Mouse (Mus musculus): Measurements from ENCODE around the gene Leng9. TPM values are rescaled to one million over a fixed set of nuclear protein-coding genes. Genes with fewer than 3 reads are reported as not detected.
A peak's percentile ranks its signal among the peaks of the same experiment; 100 is the strongest.

The Leng9 gene
- polyA plus RNA-seq, 1 experiment from 2014 or later, result 0.83 TPM

DNA sequence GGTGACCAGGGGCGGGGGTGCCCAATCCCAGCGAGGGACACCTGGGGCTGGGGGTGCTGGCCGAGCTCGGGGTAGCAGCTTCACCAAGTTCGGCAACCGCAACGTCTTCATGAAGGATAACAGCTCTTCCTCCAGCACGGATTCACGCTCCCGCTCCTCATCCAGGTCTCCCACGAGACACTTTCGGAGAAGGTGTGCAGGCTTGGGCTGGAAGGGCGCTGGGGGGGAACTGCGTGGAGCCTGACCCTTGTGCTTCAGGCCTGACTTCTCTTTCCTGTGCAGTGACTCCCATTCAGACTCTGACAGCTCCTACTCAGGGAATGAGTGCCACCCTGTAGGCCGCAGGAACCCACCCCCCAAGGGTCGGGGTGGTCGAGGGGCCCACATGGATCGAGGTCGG is 6.7 kb downstream of the Leng9 start:
- Histone ChIP-seq H3K4me3 (replicated peaks) (no peak overlapping the region), H3K4me2 (no peak overlapping the region), H3K9ac (no peak overlapping the region), H3K27me3 (no peaks in the 10 kb centered on the region), H3K9me3 (replicated peaks) (no peaks in the 10 kb centered on the region), H3K36me3 (peaks cover 98% of the 10 kb centered on the region), H3K4me1 (replicated peaks) (peaks cover 30% of the 10 kb centered on the region), H3K27ac (no peak overlapping the region)
- DNase-seq, result no peak
- ATAC-seq (ENCODE audit: low read depth), result no peak
- WGBS (ENCODE audit: insufficient replicate concordance), result 93% methylated on average over 19 of the region's 19 CpGs

DNA sequence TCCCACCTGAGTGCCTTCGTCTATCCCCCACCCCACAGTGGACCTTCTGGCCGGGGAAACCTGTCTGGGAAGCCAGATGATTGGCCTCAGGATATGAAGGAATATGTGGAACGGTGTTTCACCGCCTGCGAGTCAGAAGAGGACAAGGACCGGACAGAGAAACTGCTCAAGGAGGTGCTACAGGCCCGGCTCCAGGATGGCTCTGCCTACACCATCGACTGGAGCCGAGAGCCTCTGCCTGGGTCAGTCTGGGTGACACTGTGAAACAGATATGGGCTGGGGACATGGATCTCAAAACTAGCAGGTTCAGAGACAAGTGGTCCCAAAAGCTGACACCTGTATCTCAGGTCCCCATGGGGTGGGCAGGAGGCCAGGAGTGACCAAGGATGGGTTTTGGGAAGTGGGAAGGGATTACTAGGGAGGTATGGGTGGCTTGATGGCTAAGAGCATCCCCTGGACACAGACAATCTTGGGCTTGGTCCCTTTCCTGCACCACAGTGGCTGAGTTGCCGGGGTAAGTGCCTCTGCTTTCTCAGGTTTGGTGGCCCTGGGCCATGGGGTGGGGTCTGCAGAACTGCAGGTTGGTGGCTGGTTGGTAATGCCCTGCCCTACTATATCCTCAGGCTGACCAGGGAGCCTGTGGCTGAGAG is 7.3 kb downstream of the Leng9 start:
- H3K27ac ChIP-seq, result no peak overlapping the region
- H3K9ac ChIP-seq, result no peak overlapping the region
- peaks cover 100% of the 10 kb centered on the region for H3K36me3 ChIP-seq
- H3K4me3 ChIP-seq (replicated peaks), result no peak overlapping the region
- H3K27me3 ChIP-seq, result no peaks in the 10 kb centered on the region
- H3K4me1 ChIP-seq (replicated peaks), result peaks cover 30% of the 10 kb centered on the region
- ATAC-seq (ENCODE audit: low read depth) (no peak), DNase-seq (no peak)
- WGBS (ENCODE audit: insufficient replicate concordance), result 95% methylated on average over 10 of the region's 10 CpGs
- no peaks in the 10 kb centered on the region for H3K9me3 ChIP-seq (replicated peaks)
- H3K4me2 ChIP-seq, result no peak overlapping the region

DNA sequence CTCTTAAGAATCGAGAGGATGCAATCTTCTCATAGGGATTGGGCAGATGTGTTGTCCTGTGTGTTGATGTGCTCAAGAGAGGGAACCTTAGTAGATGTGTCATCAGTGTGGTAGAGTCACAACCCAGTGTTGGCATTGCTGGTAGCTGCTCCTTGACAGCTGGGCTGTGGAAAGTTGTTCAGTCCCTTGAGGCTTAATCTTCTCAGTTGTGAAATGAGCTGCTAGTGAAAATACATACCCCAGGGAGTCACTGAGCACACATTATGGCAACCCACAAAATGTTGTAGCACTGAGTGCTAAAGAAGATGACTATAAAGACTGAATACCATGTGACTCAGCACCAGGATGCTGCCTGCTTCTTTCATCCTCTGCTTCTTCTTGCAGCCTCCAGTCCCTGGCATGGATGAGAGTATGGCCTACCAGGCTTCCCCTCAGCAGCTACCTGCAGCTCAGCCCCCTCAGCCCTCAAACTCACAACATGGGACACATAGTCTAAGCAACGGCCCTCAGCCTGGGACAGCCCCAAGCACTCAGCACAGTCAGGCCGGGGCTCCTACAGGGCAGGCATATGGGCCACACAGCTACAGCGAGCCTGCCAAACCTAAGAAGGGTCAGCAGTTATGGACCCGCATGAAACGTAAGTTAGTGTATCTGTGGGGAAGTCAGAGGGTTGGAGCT is 8.4 kb downstream of the Leng9 start:
- Histone ChIP-seq H3K4me2 (no peak overlapping the region), H3K36me3 (peaks cover 89% of the 10 kb centered on the region), H3K27me3 (no peaks in the 10 kb centered on the region), H3K4me1 (replicated peaks) (peaks cover 23% of the 10 kb centered on the region), H3K27ac (no peak overlapping the region), H3K4me3 (replicated peaks) (no peak overlapping the region), H3K9me3 (replicated peaks) (no peaks in the 10 kb centered on the region), H3K9ac (no peak overlapping the region)
- DNase-seq (no peak), ATAC-seq (ENCODE audit: low read depth) (no peak)
- WGBS (ENCODE audit: insufficient replicate concordance), result 90% methylated on average over 6 of the region's 6 CpGs

DNA sequence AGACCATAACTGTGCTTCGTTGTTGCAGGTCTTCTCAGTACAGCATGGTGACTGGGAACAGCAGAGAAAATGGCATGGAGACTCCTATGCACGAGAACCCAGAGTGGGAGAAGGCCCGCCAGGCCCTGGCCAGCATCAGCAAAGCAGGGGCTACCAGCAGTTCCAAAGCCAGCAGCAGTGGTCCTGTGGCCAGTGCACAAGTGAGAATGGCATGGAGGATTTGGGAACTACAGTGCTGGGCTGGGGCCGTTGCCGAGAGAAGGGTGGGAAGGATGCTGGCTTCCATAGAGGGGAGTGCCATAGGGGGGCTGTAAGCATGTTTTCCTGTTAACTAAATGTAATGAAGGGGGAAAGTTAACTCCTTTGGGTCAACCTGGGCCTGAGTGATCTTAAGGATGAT is 10.8 kb downstream of the Leng9 start:
- H3K9me3 ChIP-seq (replicated peaks), result no peaks in the 10 kb centered on the region
- no peak overlapping the region for H3K27ac ChIP-seq
- no peaks in the 10 kb centered on the region for H3K27me3 ChIP-seq
- 94% methylated on average over 5 of the region's 5 CpGs for WGBS (ENCODE audit: insufficient replicate concordance)
- no peak overlapping the region for H3K4me3 ChIP-seq (replicated peaks)
- ATAC-seq (ENCODE audit: low read depth), result no peak
- peaks cover 65% of the 10 kb centered on the region for H3K36me3 ChIP-seq
- H3K9ac ChIP-seq, result no peak overlapping the region
- H3K4me2 ChIP-seq, result no peak overlapping the region
- peaks cover 27% of the 10 kb centered on the region for H3K4me1 ChIP-seq (replicated peaks)
- no peak for DNase-seq

DNA sequence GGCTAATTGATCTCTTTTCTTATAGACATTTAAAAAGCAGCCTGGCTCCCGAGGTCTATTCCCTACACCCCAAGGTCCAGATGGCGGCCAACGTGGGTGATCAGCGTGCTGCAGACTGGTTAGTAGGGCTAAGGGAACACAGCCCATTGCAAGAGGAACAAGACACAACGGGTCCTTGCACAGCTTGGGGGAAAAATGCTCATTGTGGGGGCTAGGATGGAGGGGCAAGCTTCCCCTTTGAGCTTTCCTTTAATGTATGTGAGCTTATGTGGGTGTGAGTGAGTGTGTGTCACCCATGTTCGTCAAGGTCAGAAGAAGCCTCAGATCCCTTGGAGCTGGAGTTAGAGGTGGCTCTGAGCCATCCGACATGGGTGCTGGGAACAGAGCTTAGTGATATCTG is 11.5 kb downstream of the Leng9 start:
- Histone ChIP-seq H3K9me3 (replicated peaks) (no peaks in the 10 kb centered on the region), H3K36me3 (peaks cover 58% of the 10 kb centered on the region), H3K27me3 (no peaks in the 10 kb centered on the region), H3K4me1 (replicated peaks) (peaks cover 27% of the 10 kb centered on the region), H3K4me3 (replicated peaks) (peak overlapping the region; percentile 97; the same call in 1 of the 2 replicates), H3K4me2 (peak overlapping the region; percentile 96), H3K9ac (no peak overlapping the region), H3K27ac (no peak overlapping the region)
- WGBS (ENCODE audit: insufficient replicate concordance), result 88% methylated on average over 7 of the region's 7 CpGs
- ATAC-seq (ENCODE audit: low read depth), result no peak
- DNase-seq, result no peak

DNA sequence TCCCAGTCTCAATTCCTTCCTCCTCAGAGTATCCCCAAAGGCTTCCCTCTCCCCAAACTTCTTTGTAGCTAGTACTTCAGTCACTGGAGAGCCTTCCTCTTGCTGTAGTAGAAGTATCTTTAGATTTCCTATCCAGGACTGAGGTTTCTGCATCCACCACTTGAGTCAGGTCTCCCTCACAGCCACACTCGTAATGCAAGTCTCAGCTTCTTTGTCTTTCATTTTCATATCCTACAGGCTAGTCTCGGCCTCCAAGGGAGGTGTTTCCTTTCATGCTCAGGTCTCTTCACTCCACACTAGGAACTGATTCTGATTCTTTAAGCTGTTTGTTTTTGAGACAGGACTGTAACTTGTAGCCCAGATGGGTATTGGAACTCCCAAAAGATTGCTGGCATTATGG is 12.0 kb downstream of the Leng9 start:
- Histone ChIP-seq H3K4me2 (peak overlapping the region; percentile 96), H3K36me3 (peaks cover 53% of the 10 kb centered on the region), H3K4me1 (replicated peaks) (peaks cover 27% of the 10 kb centered on the region), H3K27ac (no peak overlapping the region), H3K9me3 (replicated peaks) (no peaks in the 10 kb centered on the region), H3K4me3 (replicated peaks) (peak overlapping the region; percentile 97), H3K27me3 (no peaks in the 10 kb centered on the region), H3K9ac (peak overlapping the region; percentile 81)
- DNase-seq (no peak), ATAC-seq (ENCODE audit: low read depth) (no peak)
- 90% methylated on average over 2 of the region's 2 CpGs for WGBS (ENCODE audit: insufficient replicate concordance)

DNA sequence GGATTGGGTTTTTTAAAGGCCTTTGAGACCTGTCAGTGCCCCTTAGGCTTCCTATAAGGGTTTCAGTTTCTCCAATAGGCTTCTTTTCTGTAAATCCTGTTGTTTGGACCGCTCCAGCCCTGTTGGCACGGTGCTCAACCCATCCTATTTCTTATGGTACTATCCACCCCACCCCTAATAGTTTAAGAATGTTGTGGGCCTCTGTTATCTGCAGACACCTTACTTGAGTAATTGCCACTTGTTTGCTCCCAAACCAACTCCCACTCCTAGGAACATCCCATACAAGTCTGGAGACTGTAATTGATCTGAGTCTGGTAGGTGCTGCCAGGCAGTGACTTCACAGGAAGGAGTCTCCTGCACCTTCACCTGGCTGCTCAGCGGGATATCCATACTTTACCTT is 12.4 kb downstream of the Leng9 start:
- ATAC-seq (ENCODE audit: low read depth), result no peak
- peaks cover 49% of the 10 kb centered on the region for H3K36me3 ChIP-seq
- H3K4me1 ChIP-seq (replicated peaks), result peaks cover 27% of the 10 kb centered on the region
- no peaks in the 10 kb centered on the region for H3K27me3 ChIP-seq
- peak overlapping the region; percentile 92; the same call in 1 of the 2 replicates for H3K27ac ChIP-seq
- no peaks in the 10 kb centered on the region for H3K9me3 ChIP-seq (replicated peaks)
- peak overlapping the region; percentile 97 for H3K4me3 ChIP-seq (replicated peaks)
- DNase-seq, result no peak
- WGBS (ENCODE audit: insufficient replicate concordance), result 50% methylated on average over 3 of the region's 3 CpGs
- H3K4me2 ChIP-seq, result peak overlapping the region; percentile 96
- H3K9ac ChIP-seq, result peak overlapping the region; percentile 81

DNA sequence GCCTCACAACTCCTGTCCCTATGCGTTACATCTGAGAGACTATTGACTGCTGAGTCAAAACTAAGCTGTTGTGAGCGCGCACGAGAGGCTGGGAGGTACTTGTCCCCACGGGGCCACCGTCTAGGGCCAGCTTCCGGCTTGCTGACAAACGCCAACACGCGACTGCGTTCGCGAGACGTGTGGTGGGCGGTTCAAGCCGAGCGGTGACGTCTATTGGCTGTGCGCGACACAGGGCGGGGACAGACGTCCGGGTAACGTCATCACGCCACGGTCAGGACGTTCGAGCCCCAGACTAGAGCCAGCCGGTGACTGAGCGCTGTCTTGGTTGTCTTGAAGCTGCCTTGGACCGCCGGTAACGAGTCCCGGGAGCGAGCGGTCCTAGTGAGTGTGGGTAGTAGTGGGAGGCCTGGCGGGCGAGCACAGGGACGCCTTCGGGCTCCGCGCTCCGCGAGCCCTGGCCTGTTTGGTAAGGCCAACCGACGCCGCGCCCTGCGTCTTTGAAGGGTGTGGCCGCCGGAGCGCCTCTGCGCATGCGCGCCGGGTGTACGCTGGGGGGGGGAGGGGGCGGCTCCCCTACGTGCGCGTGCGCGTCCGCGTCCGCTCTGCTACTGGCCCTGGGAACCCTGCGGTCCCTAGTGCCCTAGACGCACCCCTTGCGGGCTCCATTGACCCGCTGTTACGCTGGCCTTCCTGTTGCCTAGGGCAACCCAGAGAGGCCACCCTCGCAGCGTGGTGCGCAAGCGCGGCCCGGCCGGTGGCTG is 13.2 kb downstream of the Leng9 start, which contains the start of gene Leng8:
Leng8 (plus strand) TSS at position 269 of the 761 bp plus-strand sequence.
- Histone ChIP-seq H3K27me3 (no peaks in the 10 kb centered on the region), H3K36me3 (peaks cover 41% of the 10 kb centered on the region), H3K9ac (peak within 1 kb of the TSS; percentile 81), H3K4me2 (peak within 1 kb of the TSS; percentile 96), H3K4me1 (replicated peaks) (peaks cover 27% of the 10 kb centered on the region), H3K27ac (peak within 1 kb of the TSS; percentile 92), H3K9me3 (replicated peaks) (no peaks in the 10 kb centered on the region), H3K4me3 (replicated peaks) (peak within 1 kb of the TSS; percentile 97)
- WGBS (ENCODE audit: insufficient replicate concordance), result under 1% methylated on average over 75 of the region's 78 CpGs
- DNase-seq (peak; percentile 99), ATAC-seq (ENCODE audit: low read depth) (peak; percentile 97)

DNA sequence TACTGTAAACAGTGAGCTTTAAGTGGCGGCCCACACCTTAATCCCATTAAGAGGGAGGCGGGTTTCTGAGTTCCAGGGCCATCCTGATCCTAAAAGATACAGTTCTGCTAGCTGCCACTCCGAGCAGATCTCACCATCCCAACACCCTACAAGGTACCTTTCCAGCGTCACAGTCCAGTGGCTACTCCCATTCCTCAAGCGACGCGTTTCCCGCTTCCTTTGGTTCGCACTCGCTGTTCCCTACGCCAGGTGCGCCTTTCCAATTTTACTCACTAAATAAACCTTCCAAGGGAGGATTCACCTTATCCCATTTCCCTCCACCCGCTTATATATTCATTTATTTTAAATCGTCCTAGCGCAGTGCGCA is 13.8 kb downstream of the Leng9 start:
- H3K36me3 ChIP-seq, result peaks cover 35% of the 10 kb centered on the region
- no peak for DNase-seq
- H3K27me3 ChIP-seq, result no peaks in the 10 kb centered on the region
- H3K4me1 ChIP-seq (replicated peaks), result peaks cover 27% of the 10 kb centered on the region
- ATAC-seq (ENCODE audit: low read depth), result peak; percentile 10
- H3K9ac ChIP-seq, result peak overlapping the region; percentile 79
- H3K4me3 ChIP-seq (replicated peaks), result peak overlapping the region; percentile 97
- under 1% methylated on average over 16 of the region's 16 CpGs for WGBS (ENCODE audit: insufficient replicate concordance)
- H3K9me3 ChIP-seq (replicated peaks), result no peaks in the 10 kb centered on the region
- peak overlapping the region; percentile 92 for H3K27ac ChIP-seq
- peak overlapping the region; percentile 84 for H3K4me2 ChIP-seq

DNA sequence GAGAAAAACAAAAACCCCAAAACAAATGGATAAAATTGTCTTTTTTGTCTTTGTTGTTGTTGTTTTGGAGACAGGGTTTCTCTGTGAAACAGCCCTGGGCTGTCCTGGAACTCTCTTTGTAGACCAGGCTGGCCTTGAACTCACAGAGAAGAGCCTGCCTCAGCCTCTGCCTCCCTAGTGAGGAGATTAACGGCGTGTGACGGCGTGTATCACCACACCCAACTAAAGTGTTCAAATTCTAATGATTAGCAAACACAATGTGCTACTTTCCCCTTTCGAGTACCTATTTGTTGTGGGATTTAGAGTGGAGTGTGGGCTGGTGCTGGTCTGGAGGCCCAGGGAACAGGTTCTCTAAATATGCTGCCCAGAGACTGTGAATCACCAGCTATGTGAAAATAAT is 15.3 kb downstream of the Leng9 start:
- no peak overlapping the region for H3K4me2 ChIP-seq
- H3K4me3 ChIP-seq (replicated peaks), result 0 out of 2 replicates have a peak overlapping the region, but pooled peaks have one; percentile 97
- no peak overlapping the region for H3K9ac ChIP-seq
- ATAC-seq (ENCODE audit: low read depth) (no peak), DNase-seq (no peak)
- no peaks in the 10 kb centered on the region for H3K9me3 ChIP-seq (replicated peaks)
- no peak overlapping the region for H3K27ac ChIP-seq
- WGBS (ENCODE audit: insufficient replicate concordance), result 73% methylated on average over 5 of the region's 5 CpGs
- no peaks in the 10 kb centered on the region for H3K27me3 ChIP-seq
- H3K4me1 ChIP-seq (replicated peaks), result peaks cover 32% of the 10 kb centered on the region
- peaks cover 21% of the 10 kb centered on the region for H3K36me3 ChIP-seq

DNA sequence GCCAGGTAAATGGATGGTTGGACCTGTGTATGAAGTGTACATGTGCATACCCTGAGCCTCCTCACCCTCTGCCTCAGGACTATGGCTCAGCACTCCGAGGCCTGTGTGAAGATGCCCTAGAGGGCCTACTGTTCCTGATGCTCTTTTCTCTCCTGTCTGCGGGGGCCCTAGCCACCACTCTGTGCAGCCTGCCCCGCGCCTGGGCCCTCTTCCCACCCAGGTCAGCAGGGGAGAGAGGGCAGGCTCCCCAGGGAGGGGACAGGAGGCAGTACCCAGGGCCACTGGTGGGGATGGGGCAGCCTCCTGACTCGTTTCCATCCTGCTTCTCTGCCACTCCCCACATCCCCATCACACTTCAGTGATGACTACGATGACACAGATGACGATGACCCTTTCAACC is 17.2 kb downstream of the Leng9 start:
- Histone ChIP-seq H3K4me1 (replicated peaks) (peaks cover 23% of the 10 kb centered on the region), H3K9ac (no peak overlapping the region), H3K4me3 (replicated peaks) (no peak overlapping the region), H3K27me3 (no peaks in the 10 kb centered on the region), H3K27ac (no peak overlapping the region), H3K4me2 (no peak overlapping the region), H3K9me3 (replicated peaks) (no peaks in the 10 kb centered on the region), H3K36me3 (peaks cover 2% of the 10 kb centered on the region; the same call in 1 of the 2 replicates)
- WGBS (ENCODE audit: insufficient replicate concordance), result 76% methylated on average over 5 of the region's 7 CpGs
- ATAC-seq (ENCODE audit: low read depth) (no peak), DNase-seq (no peak)

All from liver, embryonic 13.5 days (tissue).